Mouse (Mus musculus): Measurements from ENCODE around the gene Cadm1.

Cadm1 gene

GRCm38 (mm10) chr9:47738799-47739198 is 208.8 kb downstream of the Cadm1 start:
- DNase-seq (ENCODE audit: low read depth, low spot score) = no peak

- DNase-seq (ENCODE audit: low read depth, low spot score) = no peak
Measured at GRCm38 (mm10) chr9:47739276-47739675, 209.3 kb downstream of the Cadm1 start.

- DNase-seq (ENCODE audit: low read depth, low spot score) = no peak
Measured at GRCm38 (mm10) chr9:47741751-47742150, 211.8 kb downstream of the Cadm1 start.

- DNase-seq (ENCODE audit: low read depth, low spot score) = no peak
Measured at GRCm38 (mm10) chr9:47744916-47745315, 214.9 kb downstream of the Cadm1 start.

- DNase-seq (ENCODE audit: low read depth, low spot score) = no peak
Measured at GRCm38 (mm10) chr9:47745716-47746115, 215.7 kb downstream of the Cadm1 start.

- DNase-seq (ENCODE audit: low read depth, low spot score) = no peak
Measured at GRCm38 (mm10) chr9:47749160-47749559, 219.2 kb downstream of the Cadm1 start.

- DNase-seq (ENCODE audit: low read depth, low spot score) = no peak
Measured at GRCm38 (mm10) chr9:47752516-47752915, 222.5 kb downstream of the Cadm1 start.

- DNase-seq (ENCODE audit: low read depth, low spot score) = no peak
Measured at GRCm38 (mm10) chr9:47753127-47753526, 223.2 kb downstream of the Cadm1 start.

GRCm38 (mm10) chr9:47755119-47755518 is 225.1 kb downstream of the Cadm1 start:
- no peak for DNase-seq (ENCODE audit: low read depth, low spot score)

- no peak for DNase-seq (ENCODE audit: low read depth, low spot score)
Measured at GRCm38 (mm10) chr9:47757798-47758197, 227.8 kb downstream of the Cadm1 start.

- DNase-seq (ENCODE audit: low read depth, low spot score) = no peak
Measured at GRCm38 (mm10) chr9:47758320-47758719, 228.3 kb downstream of the Cadm1 start.

GRCm38 (mm10) chr9:47759807-47760206 is 229.8 kb downstream of the Cadm1 start:
- no peak for DNase-seq (ENCODE audit: low read depth, low spot score)

GRCm38 (mm10) chr9:47761601-47762000 is 231.6 kb downstream of the Cadm1 start:
- no peak for DNase-seq (ENCODE audit: low read depth, low spot score)

GRCm38 (mm10) chr9:47762913-47763312 is 232.9 kb downstream of the Cadm1 start:
- no peak for DNase-seq (ENCODE audit: low read depth, low spot score)

- no peak for DNase-seq (ENCODE audit: low read depth, low spot score)
Measured at GRCm38 (mm10) chr9:47764920-47765319, 234.9 kb downstream of the Cadm1 start.

- no peak for DNase-seq (ENCODE audit: low read depth, low spot score)
Measured at GRCm38 (mm10) chr9:47765323-47765722, 235.3 kb downstream of the Cadm1 start.

GRCm38 (mm10) chr9:47766342-47766741 is 236.4 kb downstream of the Cadm1 start:
- no peak for DNase-seq (ENCODE audit: low read depth, low spot score)

- DNase-seq (ENCODE audit: low read depth, low spot score) = no peak
Measured at GRCm38 (mm10) chr9:47770836-47771235, 240.9 kb downstream of the Cadm1 start.

- no peak for DNase-seq (ENCODE audit: low read depth, low spot score)
Measured at GRCm38 (mm10) chr9:47771953-47772352, 242.0 kb downstream of the Cadm1 start.

- DNase-seq (ENCODE audit: low read depth, low spot score) = no peak
Measured at GRCm38 (mm10) chr9:47772750-47773149, 242.8 kb downstream of the Cadm1 start.

GRCm38 (mm10) chr9:47776941-47777919 is 247.3 kb downstream of the Cadm1 start:
- DNase-seq (ENCODE audit: low read depth, low spot score) = no peak

GRCm38 (mm10) chr9:47778438-47778837 is 248.5 kb downstream of the Cadm1 start:
- no peak for DNase-seq (ENCODE audit: low read depth, low spot score)

- no peak for DNase-seq (ENCODE audit: low read depth, low spot score)
Measured at GRCm38 (mm10) chr9:47779291-47779690, 249.3 kb downstream of the Cadm1 start.

Data from brain, embryonic 18.5 days (tissue).